Mouse (Mus musculus) heart, adult 2 months (tissue): ENCODE results near the gene Prkcd.
A peak's percentile ranks its signal among the peaks of the same experiment; 100 is the strongest.

Experiments
- CTCF ChIP-seq: fragments of 200-600 bp; IDR thresholded peaks from 2 replicates; pipeline ENCODE4 v1.8.1; 2022; ENCODE audit warnings: antibody characterized with exemption, mild to moderate bottlenecking, moderate library complexity
- EP300 ChIP-seq: fragments of 200-500 bp; IDR thresholded peaks from 2 replicates; pipeline ENCODE4 v1.6.1; 2011; ENCODE audit warnings: low read depth, low read length, control low read depth; ENCODE audit not compliant: insufficient read depth
- POLR2A ChIP-seq: fragments of 200-500 bp; IDR thresholded peaks from 2 replicates; pipeline ENCODE4 v1.6.1; 2011; ENCODE audit warnings: mild to moderate bottlenecking, low read depth, low read length, control low read depth; ENCODE audit not compliant: insufficient read depth

DNA sequence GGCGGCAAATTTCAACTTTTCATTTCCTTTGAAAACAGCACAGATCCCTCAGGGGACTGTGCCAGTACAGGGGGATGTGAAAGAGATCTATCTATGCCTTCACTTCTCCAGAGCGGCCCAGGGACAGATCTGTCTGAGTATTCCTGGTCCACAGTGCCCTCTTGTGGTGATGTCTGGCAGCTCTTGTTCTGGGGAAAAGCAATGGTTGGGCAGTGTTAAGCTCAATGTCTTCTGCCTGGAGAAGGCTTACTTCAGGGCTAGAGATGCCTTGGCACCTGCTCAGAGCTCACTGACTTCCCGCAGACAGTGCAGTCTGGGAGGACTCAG lies 45.9 kb upstream of the Prkcd start:
- TF ChIP-seq POLR2A = no peak
- TF ChIP-seq CTCF = peak; percentile 93
- TF ChIP-seq EP300 = peak; percentile 91
